Mouse (Mus musculus): Measurements from ENCODE around the gene Gpbar1. TPM values are rescaled to one million over a fixed set of nuclear protein-coding genes. Genes with fewer than 3 reads are reported as not detected.

Gene Gpbar1
- 0.18 and 0.30 TPM in 2 replicates for polyA plus RNA-seq (2015; fragmentation: Nextera tagmentation; extraction: Ambion mirVana)

GRCm38 (mm10) chr1:74278538-74278937, at the start of gene Gpbar1:
Gene Gpbar1 (plus strand): TSS chr1:74278550.
- peaks cover 27% of the 10 kb centered on the region; the same call in 1 of the 2 replicates for H3K36me3 ChIP-seq (ENCODE audit: insufficient read depth, low read length)
- WGBS, result 85% methylated on average over 9 of the region's 10 CpGs
- H3K27me3 ChIP-seq (replicated peaks; ENCODE audit: insufficient read depth, low read length), result no peaks in the 10 kb centered on the region
- H3K9ac ChIP-seq (replicated peaks; ENCODE audit: low read depth), result no peak within 1 kb of the TSS
- no peak within 1 kb of the TSS for H3K4me2 ChIP-seq (replicated peaks; ENCODE audit: low read depth, low read length)
- peaks cover 4% of the 10 kb centered on the region; the same call in 1 of the 2 replicates for H3K4me1 ChIP-seq (ENCODE audit: insufficient read depth, low read depth, low read length)
- H3K9me3 ChIP-seq (ENCODE audit: low read length), result no peaks in the 10 kb centered on the region
- DNase-seq (ENCODE audit: low spot score) (no peak), ATAC-seq (no peak)
- no peak within 1 kb of the TSS for H3K4me3 ChIP-seq (ENCODE audit: low read depth, low read length)
- TF ChIP-seq CTCF (IDR thresholded peaks at IDR 0.05) (no peak), EP300 (IDR thresholded peaks at IDR 0.05) (no peak)
- no peak within 1 kb of the TSS for H3K27ac ChIP-seq (ENCODE audit: low read length)

GRCm38 (mm10) chr1:74229942-74230341, 48.4 kb upstream of the Gpbar1 start:
- Histone ChIP-seq H3K4me1 (ENCODE audit: insufficient read depth, low read depth, low read length) (no peaks in the 10 kb centered on the region), H3K9me3 (ENCODE audit: low read length) (no peaks in the 10 kb centered on the region), H3K27me3 (replicated peaks; ENCODE audit: insufficient read depth, low read length) (no peaks in the 10 kb centered on the region), H3K9ac (replicated peaks; ENCODE audit: low read depth) (no peak overlapping the region), H3K36me3 (ENCODE audit: insufficient read depth, low read length) (no peaks in the 10 kb centered on the region), H3K27ac (ENCODE audit: low read length) (no peak overlapping the region), H3K4me3 (ENCODE audit: low read depth, low read length) (no peak overlapping the region), H3K4me2 (replicated peaks; ENCODE audit: low read depth, low read length) (no peak overlapping the region)
- no peak for DNase-seq (ENCODE audit: low spot score)
- 32% methylated on average over 2 of the region's 2 CpGs for WGBS
- TF ChIP-seq EP300 (IDR thresholded peaks at IDR 0.05), result no peak
- TF ChIP-seq CTCF (IDR thresholded peaks at IDR 0.05), result no peak
- ATAC-seq, result no peak

- Histone ChIP-seq H3K4me1 (ENCODE audit: insufficient read depth, low read depth, low read length) (no peaks in the 10 kb centered on the region), H3K9ac (replicated peaks; ENCODE audit: low read depth) (no peak overlapping the region), H3K4me2 (replicated peaks; ENCODE audit: low read depth, low read length) (no peak overlapping the region), H3K4me3 (ENCODE audit: low read depth, low read length) (no peak overlapping the region), H3K27ac (ENCODE audit: low read length) (no peak overlapping the region), H3K9me3 (ENCODE audit: low read length) (no peaks in the 10 kb centered on the region), H3K36me3 (ENCODE audit: insufficient read depth, low read length) (no peaks in the 10 kb centered on the region), H3K27me3 (replicated peaks; ENCODE audit: insufficient read depth, low read length) (no peaks in the 10 kb centered on the region)
- TF ChIP-seq CTCF (IDR thresholded peaks at IDR 0.05), result no peak
- no peak for TF ChIP-seq EP300 (IDR thresholded peaks at IDR 0.05)
- ATAC-seq (no peak), DNase-seq (ENCODE audit: low spot score) (no peak)
- 60% methylated on average over 1 of the region's 1 CpGs for whole genome bisulfite sequencing
These were observed 47.4 kb upstream of the Gpbar1 start for GRCm38 (mm10) chr1:74230992-74231391.

- Histone ChIP-seq H3K4me2 (replicated peaks; ENCODE audit: low read depth, low read length) (peak within 1 kb of the TSS; percentile 80), H3K9me3 (ENCODE audit: low read length) (no peaks in the 10 kb centered on the region), H3K4me3 (ENCODE audit: low read depth, low read length) (peak within 1 kb of the TSS; percentile 95), H3K9ac (replicated peaks; ENCODE audit: low read depth) (peak within 1 kb of the TSS; percentile 97), H3K27ac (ENCODE audit: low read length) (peak within 1 kb of the TSS; percentile 96), H3K27me3 (replicated peaks; ENCODE audit: insufficient read depth, low read length) (no peaks in the 10 kb centered on the region), H3K36me3 (ENCODE audit: insufficient read depth, low read length) (no peaks in the 10 kb centered on the region), H3K4me1 (ENCODE audit: insufficient read depth, low read depth, low read length) (peaks cover 14% of the 10 kb centered on the region; the same call in 1 of the 2 replicates)
- TF ChIP-seq CTCF (IDR thresholded peaks at IDR 0.05), result no peak
- no peak for TF ChIP-seq EP300 (IDR thresholded peaks at IDR 0.05)
- peak; percentile 98 for DNase-seq (ENCODE audit: low spot score)
- WGBS, result 6% methylated on average over 42 of the region's 55 CpGs
- ATAC-seq, result peak; percentile 95
These were observed 42.3 kb upstream of the Gpbar1 start, which contains the start of gene Arpc2 for GRCm38 (mm10) chr1:74235938-74236589. Gene Arpc2 (plus strand): TSS chr1:74236084.

GRCm38 (mm10) chr1:74236590-74237317, 41.6 kb upstream of the Gpbar1 start:
- Histone ChIP-seq H3K9me3 (ENCODE audit: low read length) (no peaks in the 10 kb centered on the region), H3K27me3 (replicated peaks; ENCODE audit: insufficient read depth, low read length) (no peaks in the 10 kb centered on the region), H3K36me3 (ENCODE audit: insufficient read depth, low read length) (no peaks in the 10 kb centered on the region), H3K4me1 (ENCODE audit: insufficient read depth, low read depth, low read length) (peaks cover 16% of the 10 kb centered on the region; the same call in 1 of the 2 replicates), H3K9ac (replicated peaks; ENCODE audit: low read depth) (peak overlapping the region; percentile 97), H3K4me3 (ENCODE audit: low read depth, low read length) (peak overlapping the region; percentile 95), H3K27ac (ENCODE audit: low read length) (peak overlapping the region; percentile 96), H3K4me2 (replicated peaks; ENCODE audit: low read depth, low read length) (peak overlapping the region; percentile 80)
- 0% methylated on average over 36 of the region's 57 CpGs for WGBS
- peak; percentile 54 for ATAC-seq
- DNase-seq (ENCODE audit: low spot score), result peak; percentile 68
- no peak for TF ChIP-seq EP300 (IDR thresholded peaks at IDR 0.05)
- TF ChIP-seq CTCF (IDR thresholded peaks at IDR 0.05), result peak; percentile 21

GRCm38 (mm10) chr1:74237671-74238070, 40.7 kb upstream of the Gpbar1 start:
- Histone ChIP-seq H3K4me2 (replicated peaks; ENCODE audit: low read depth, low read length) (peak overlapping the region; percentile 80), H3K9ac (replicated peaks; ENCODE audit: low read depth) (peak overlapping the region; percentile 97; the same call in 1 of the 2 replicates), H3K27me3 (replicated peaks; ENCODE audit: insufficient read depth, low read length) (no peaks in the 10 kb centered on the region), H3K4me3 (ENCODE audit: low read depth, low read length) (peak overlapping the region; percentile 95), H3K4me1 (ENCODE audit: insufficient read depth, low read depth, low read length) (peaks cover 16% of the 10 kb centered on the region; the same call in 1 of the 2 replicates), H3K27ac (ENCODE audit: low read length) (peak overlapping the region; percentile 96; the same call in 1 of the 2 replicates), H3K36me3 (ENCODE audit: insufficient read depth, low read length) (no peaks in the 10 kb centered on the region), H3K9me3 (ENCODE audit: low read length) (no peaks in the 10 kb centered on the region)
- 16% methylated on average over 5 of the region's 5 CpGs for WGBS
- DNase-seq (ENCODE audit: low spot score) (peak; percentile 35), ATAC-seq (no peak)
- TF ChIP-seq CTCF (IDR thresholded peaks at IDR 0.05), result no peak
- no peak for TF ChIP-seq EP300 (IDR thresholded peaks at IDR 0.05)

Data from lung, postnatal 0 days (tissue).